Mouse (Mus musculus) stomach, postnatal 0 days (tissue): ENCODE measurements at regions not wholly inside any gene's neighbourhood (a gene's known extent, or its start where the extent isn't known, plus 50 kb on each side); places are given as distances from the start of the nearest gene placed in this dataset.

Experiments
- ATAC-seq: fragments of 200-750 bp; cut with Nextera tagmentation; 2 replicates; pipeline ENCODE4 v1.8.0; 2017; ENCODE audit not compliant: low FRiP score, low TSS enrichment
- DNase-seq: peaks from one replicate; pipeline ENCODE4 v3.0.0-alpha.2; 2016; ENCODE audit warnings: low spot score
- H3K27ac ChIP-seq: fragments of 300-500 bp; sonication (generic); replicated peaks from 2 replicates; pipeline ENCODE4 v1.5.1; 2014; ENCODE audit warnings: mild to moderate bottlenecking, control low read depth
- H3K27me3 ChIP-seq: fragments of 300-500 bp; sonication (generic); 2 replicates; pipeline ENCODE4 v1.6.1; 2014; ENCODE audit warnings: low read length; ENCODE audit not compliant: control insufficient read depth, insufficient read depth
- H3K36me3 ChIP-seq: fragments of 300-500 bp; sonication (generic); 2 replicates; pipeline ENCODE4 v1.6.1; 2014; ENCODE audit warnings: low read length, mixed read lengths; ENCODE audit not compliant: control insufficient read depth, insufficient read depth
- H3K4me1 ChIP-seq: fragments of 300-500 bp; sonication (generic); replicated peaks from 2 replicates; pipeline ENCODE4 v1.6.1; 2014; ENCODE audit warnings: antibody characterized with exemption; ENCODE audit not compliant: control insufficient read depth, insufficient read depth
- H3K4me2 ChIP-seq: fragments of 300-500 bp; sonication (generic); replicated peaks from 2 replicates; pipeline ENCODE4 v1.6.1; 2014; ENCODE audit warnings: low read depth, mild to moderate bottlenecking, control low read depth, moderate library complexity
- H3K4me3 ChIP-seq: fragments of 300-500 bp; sonication (generic); 2 replicates; pipeline ENCODE4 v1.5.1; 2014; ENCODE audit warnings: low read depth, low read length, control low read depth
- H3K9ac ChIP-seq: fragments of 300-500 bp; sonication (generic); 2 replicates; pipeline ENCODE4 v1.6.1; 2014; ENCODE audit warnings: mild to moderate bottlenecking, low read length, control low read depth, mixed read lengths
- H3K9me3 ChIP-seq: fragments of 300-500 bp; sonication (generic); 2 replicates; pipeline ENCODE4 v1.6.1; 2016; ENCODE audit warnings: low read length; ENCODE audit not compliant: control insufficient read depth
- CTCF ChIP-seq: IDR thresholded peaks from 2 replicates; pipeline ENCODE4 v1.5.1; 2016; ENCODE audit warnings: antibody characterized with exemption, low read depth, mild to moderate bottlenecking, moderate library complexity
- EP300 ChIP-seq: optimal IDR thresholded peaks from 2 replicates; pipeline ENCODE3; 2016; ENCODE audit warnings: antibody characterized with exemption
- WGBS: fragments of 180-500 bp; shearing (Covaris S2); extraction: QIAGEN DNeasy Blood & Tissue Kit; methylation state at CpG from one replicate; pipeline ENCODE4 v1.1.7; 2014; 5-methylcytosine and 5-hydroxymethylcytosine counted together

GRCm38 (mm10) chr5:62545785-62546184, 220.2 kb downstream of the Arap2 start:
- no peak overlapping the region for H3K4me3 ChIP-seq
- H3K4me2 ChIP-seq = no peak overlapping the region
- H3K27me3 ChIP-seq = no peaks in the 10 kb centered on the region
- H3K4me1 ChIP-seq = no peaks in the 10 kb centered on the region
- no peak overlapping the region for H3K27ac ChIP-seq
- no peak overlapping the region for H3K9ac ChIP-seq
- H3K9me3 ChIP-seq = no peaks in the 10 kb centered on the region
- no peaks in the 10 kb centered on the region for H3K36me3 ChIP-seq
- DNase-seq (no peak), ATAC-seq (no peak)
- TF ChIP-seq CTCF (no peak), EP300 (no peak)

- Histone ChIP-seq H3K36me3 (no peaks in the 10 kb centered on the region), H3K4me3 (no peak overlapping the region), H3K4me2 (no peak overlapping the region), H3K4me1 (no peaks in the 10 kb centered on the region), H3K9ac (no peak overlapping the region), H3K27me3 (no peaks in the 10 kb centered on the region), H3K9me3 (no peaks in the 10 kb centered on the region), H3K27ac (no peak overlapping the region)
- no peak for TF ChIP-seq EP300
- no peak for TF ChIP-seq CTCF
- DNase-seq (no peak), ATAC-seq (no peak)
- WGBS = 72% methylated on average over 2 of the region's 2 CpGs
These were observed 226.7 kb downstream of the Arap2 start for GRCm38 (mm10) chr5:62539304-62539703.

- no peaks in the 10 kb centered on the region for H3K4me1 ChIP-seq
- no peaks in the 10 kb centered on the region for H3K27me3 ChIP-seq
- WGBS = 73% methylated on average over 1 of the region's 1 CpGs
- H3K9ac ChIP-seq = no peak overlapping the region
- TF ChIP-seq EP300 = no peak
- no peak overlapping the region for H3K4me3 ChIP-seq
- H3K36me3 ChIP-seq = no peaks in the 10 kb centered on the region
- DNase-seq (no peak), ATAC-seq (no peak)
- H3K4me2 ChIP-seq = no peak overlapping the region
- H3K27ac ChIP-seq = no peak overlapping the region
- no peaks in the 10 kb centered on the region for H3K9me3 ChIP-seq
These were observed 254.1 kb downstream of the Arap2 start for GRCm38 (mm10) chr5:62511827-62512226.

- Histone ChIP-seq H3K4me1 (no peaks in the 10 kb centered on the region), H3K27me3 (no peaks in the 10 kb centered on the region), H3K9ac (no peak overlapping the region), H3K4me2 (no peak overlapping the region), H3K36me3 (no peaks in the 10 kb centered on the region), H3K9me3 (no peaks in the 10 kb centered on the region), H3K27ac (no peak overlapping the region), H3K4me3 (no peak overlapping the region)
- no peak for ATAC-seq
- no peak for TF ChIP-seq CTCF
- no peak for TF ChIP-seq EP300
- WGBS = 22% methylated on average over 5 of the region's 5 CpGs
- peak; percentile 36 for DNase-seq
These were observed 282.4 kb downstream of the Arap2 start for GRCm38 (mm10) chr5:62483521-62483920.

- Histone ChIP-seq H3K9me3 (no peaks in the 10 kb centered on the region), H3K27ac (no peak overlapping the region), H3K27me3 (no peaks in the 10 kb centered on the region), H3K36me3 (no peaks in the 10 kb centered on the region), H3K4me1 (no peaks in the 10 kb centered on the region), H3K4me3 (no peak overlapping the region), H3K4me2 (no peak overlapping the region), H3K9ac (no peak overlapping the region)
- 20% methylated on average over 1 of the region's 1 CpGs for WGBS
- peak; percentile 71 for TF ChIP-seq CTCF
- TF ChIP-seq EP300 = no peak
- DNase-seq = no peak
- no peak for ATAC-seq
These were observed 285.0 kb downstream of the Arap2 start for GRCm38 (mm10) chr5:62480967-62481366.

- Histone ChIP-seq H3K9me3 (no peaks in the 10 kb centered on the region), H3K9ac (no peak overlapping the region), H3K36me3 (no peaks in the 10 kb centered on the region), H3K4me2 (no peak overlapping the region), H3K4me1 (no peaks in the 10 kb centered on the region), H3K27me3 (no peaks in the 10 kb centered on the region), H3K4me3 (no peak overlapping the region), H3K27ac (no peak overlapping the region)
- WGBS = 78% methylated on average over 3 of the region's 3 CpGs
- TF ChIP-seq EP300 (no peak), CTCF (no peak)
- DNase-seq (no peak), ATAC-seq (no peak)
These were observed 292.5 kb downstream of the Arap2 start for GRCm38 (mm10) chr5:62473412-62473811.
